Mouse (Mus musculus) ovary, postnatal 14 days (tissue): Measurements from ENCODE around the gene Pde11a.
A peak's percentile ranks its signal among the peaks of the same experiment; 100 is the strongest.
"Not testable (repeated sequence)": the region's sequence is repeated elsewhere in the genome, so short reads cannot be mapped to it uniquely, and the experiment has no call there.

Source experiments
- DNase-seq: peaks from one replicate; pipeline ENCODE4 v3.0.0; 2022; ENCODE audit warnings: low spot score

Pde11a gene

DNA sequence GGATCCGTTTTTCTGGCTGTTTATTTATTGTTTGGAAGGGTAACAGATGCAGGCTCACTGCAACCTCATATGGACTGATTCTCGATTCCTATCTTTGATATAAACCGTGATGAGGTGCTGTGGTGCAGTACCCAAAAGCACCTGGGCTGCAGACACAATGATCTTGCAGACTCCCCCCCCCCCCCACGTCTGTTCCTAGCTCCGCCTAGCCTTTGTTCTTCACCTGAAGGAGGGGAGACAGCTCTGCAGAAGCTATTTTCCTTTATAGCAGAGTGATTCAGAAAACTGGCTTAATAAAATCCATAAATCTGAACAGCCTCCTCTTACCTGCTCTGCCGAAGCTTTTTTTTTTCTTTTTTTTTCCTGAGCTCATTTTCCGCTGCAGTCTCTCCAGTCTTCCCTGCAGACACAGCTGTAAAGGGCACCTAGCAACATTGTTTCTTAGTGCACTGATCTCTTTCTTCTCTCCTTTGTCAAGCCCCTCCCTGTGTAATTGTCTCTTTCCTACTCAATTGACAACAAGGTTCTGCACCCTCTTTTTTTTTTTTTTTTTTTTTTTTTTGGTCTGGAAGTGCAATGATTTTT is 349.7 kb downstream of the Pde11a start:
- DNase-seq: no peak

DNA sequence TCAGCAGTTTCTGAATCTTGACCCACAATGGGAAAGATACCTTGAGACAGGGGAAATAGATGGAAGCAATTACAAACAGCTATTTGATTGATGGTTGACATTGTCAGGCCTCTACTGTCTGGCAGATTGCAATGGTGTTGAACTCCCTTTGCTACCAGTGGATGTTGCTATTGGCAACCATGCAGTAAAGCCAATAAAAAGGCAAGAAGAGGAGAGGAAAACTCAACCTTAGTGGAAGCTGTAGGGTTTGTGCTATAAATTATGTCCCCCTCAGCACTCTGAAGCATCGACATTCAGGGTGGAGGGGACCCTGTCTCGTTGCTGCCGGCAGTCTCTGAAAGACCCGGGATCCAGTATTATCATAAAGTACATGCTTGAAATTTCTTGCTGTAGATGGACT is 350.2 kb downstream of the Pde11a start:
- DNase-seq: no peak

DNA sequence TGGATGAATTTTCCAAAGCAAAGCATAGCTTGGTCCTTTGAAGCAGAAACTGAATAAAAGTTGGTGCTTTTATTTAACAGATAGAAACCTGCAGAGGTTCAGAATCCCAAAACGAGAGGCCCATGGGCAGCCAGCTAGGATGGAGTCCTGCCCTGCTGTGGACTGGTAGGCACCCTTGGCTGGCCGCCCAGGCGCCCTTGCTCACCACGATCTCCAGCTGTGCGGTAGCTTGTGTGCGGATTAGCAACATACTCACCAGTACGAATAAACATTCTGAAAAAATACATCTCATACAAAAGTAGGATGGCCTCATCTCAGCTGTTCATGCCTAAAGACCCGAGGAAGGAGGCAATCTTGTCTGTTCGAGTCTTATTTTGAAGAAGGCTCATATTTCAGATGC is 350.8 kb downstream of the Pde11a start:
- no peak for DNase-seq

DNA sequence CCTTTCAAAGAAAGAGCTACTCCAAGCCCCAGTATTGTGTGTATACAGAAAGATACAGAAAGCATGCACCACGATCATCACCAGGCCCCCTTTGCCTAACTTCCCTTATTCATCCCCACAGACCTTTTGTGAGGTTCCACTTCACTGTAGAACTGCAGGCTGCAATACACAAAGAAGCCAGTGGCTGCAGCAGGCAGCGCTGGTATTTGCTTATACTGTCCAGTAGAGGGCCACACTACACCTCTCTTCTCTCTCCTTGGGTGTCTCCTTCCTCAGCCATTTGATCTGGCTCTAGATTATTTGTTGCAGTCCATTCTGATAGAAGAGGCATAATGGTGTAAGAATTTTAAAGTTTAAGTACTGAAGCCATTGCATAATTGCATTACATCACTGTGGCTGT is 353.4 kb downstream of the Pde11a start:
- DNase-seq: peak; percentile 38

DNA sequence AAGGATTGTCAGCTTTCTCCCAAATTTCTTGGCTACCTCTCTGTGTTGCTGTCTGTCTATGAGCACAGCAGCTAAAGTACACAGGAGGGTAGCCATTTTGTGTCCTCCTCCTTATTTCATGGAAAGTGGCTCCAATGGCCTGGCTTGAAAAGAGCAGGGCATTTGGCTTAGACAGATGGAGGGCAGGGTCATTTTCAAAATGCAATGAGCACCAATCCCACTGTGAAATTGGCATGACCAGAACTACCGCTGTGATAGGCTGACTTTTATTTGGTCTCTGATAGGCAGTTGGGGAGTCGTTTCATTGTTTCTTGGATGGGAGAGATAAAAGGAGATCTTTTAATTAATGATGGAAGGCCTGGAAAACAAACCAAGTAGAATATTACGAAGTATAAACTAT is 354.7 kb downstream of the Pde11a start:
- no peak for DNase-seq

DNA sequence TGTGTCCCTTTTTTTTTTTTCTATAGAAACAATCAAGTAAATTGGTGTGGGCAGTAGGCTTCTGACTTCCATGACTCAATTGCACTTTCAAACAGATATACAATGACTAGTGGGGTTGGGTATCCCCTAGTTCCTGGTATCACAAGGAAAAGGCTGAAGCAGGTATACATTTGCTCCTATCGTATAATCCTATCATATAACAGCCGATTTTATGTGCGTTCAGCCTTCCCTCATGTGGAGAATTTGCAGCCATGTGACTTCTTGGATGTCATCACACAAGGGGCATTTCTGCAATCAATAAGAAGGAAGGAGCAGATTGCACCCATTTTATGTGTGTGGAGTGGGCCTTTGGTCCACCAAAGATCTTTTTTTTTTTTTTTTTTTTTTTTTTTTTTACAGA is 355.5 kb downstream of the Pde11a start:
- no peak for DNase-seq

DNA sequence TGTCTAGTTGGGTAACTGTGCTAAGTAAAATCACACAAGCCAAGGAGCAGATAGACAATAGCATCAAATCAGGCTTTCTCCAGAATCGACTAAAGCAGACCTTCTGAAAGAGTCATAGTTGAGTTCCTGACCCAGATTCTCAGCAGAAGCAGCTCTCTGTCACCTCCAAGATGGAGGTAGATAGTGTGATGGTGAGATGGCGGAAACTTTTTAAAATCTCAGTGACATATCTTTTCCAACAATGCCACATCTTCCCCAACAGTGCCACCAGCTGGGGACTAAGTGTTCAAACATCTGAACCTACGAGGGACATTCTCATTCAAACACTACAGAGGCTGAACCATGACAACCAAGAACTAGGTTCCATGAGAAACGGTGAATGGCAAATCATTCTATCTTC is 355.9 kb downstream of the Pde11a start:
- DNase-seq: no peak

DNA sequence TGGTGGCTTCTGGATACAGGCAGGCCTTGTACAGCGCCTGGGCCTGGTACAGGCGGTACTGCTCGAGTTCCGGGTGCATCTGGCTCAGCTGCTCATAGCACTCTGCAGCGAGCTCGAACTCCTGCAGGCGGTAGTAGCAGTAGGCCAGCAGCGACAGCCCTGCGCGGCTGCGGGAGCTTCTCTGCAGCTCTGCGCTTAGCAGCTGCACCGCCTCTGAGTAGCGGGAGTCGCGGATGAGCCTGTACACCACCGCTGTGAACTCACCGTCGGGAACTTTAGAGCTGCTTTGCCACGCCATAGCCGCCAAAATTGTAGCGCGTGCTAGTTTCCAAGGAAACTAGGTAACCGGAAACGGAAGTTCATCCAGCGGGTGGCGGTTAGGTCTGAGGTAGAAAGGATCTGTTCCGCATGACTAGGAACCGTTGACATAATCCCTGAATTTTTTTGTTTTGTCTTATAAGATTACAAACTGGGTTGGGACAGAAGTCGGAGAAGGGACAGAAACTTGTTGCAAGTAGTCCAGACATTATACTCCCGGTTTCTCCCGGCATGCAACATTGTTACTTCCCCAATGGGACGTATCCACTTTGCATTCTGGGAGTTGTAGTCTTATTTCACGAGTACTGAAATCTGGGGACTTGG is 357.0 kb downstream of the Pde11a start, which contains the start of gene Ttc30a1:
Gene Ttc30a1, minus strand, starts transcription at position 528 of the 642 bp plus-strand sequence.
- DNase-seq: peak; percentile 63

DNA sequence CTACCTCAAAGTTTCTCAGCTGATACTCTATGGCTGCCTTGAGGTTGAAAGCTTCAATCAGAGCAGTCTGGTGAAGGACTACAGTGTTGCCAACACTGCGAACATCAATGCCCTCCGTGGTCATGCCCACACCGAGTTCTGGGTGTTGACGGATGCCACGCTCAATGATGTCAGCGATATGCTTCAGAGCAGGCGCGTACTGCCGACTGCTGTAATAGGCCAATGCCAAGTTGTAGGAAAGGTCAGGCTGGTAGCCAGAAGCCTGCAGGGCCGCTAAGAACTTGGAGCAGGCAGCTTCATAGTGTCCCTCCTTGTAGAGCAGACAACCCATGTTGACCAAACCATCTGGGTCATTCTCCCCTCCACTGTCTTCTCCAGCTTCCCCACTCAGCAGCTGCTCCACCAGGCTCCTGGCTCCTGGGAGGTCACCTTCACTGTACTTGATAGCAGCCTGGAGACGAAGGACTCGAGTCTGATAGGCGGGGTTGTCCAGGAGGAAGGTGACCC is 357.6 kb downstream of the Pde11a start:
- DNase-seq: not testable (repeated sequence)

DNA sequence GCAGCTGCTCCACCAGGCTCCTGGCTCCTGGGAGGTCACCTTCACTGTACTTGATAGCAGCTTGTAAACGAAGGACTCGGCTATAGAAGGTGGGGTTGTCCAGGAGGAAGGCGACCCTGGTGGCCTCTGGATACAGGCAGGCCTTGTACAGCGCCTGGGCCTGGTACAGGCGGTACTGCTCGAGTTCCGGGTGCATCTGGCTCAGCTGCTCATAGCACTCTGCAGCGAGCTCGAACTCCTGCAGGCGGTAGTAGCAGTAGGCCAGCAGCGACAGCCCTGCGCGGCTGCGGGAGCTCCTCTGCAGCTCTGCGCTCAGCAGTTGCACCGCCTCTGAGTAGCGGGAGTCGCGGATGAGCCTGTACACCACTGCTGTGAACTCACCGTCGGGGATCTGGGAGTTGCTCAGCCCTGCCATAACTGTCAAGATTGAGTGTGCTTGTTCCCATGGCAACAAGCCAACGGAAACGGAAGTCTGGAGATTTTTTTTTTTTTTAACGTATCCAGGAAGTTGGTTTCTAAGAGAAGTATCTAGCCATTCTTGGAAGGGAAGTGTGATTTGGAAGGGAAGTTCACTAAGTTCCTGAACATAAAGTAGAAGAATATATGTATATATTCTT is 360.7 kb downstream of the Pde11a start, which contains the start of gene Ttc30a2:
Gene Ttc30a2, minus strand, starts transcription at position 419 of the 617 bp plus-strand sequence.
- DNase-seq: not testable (repeated sequence)

DNA sequence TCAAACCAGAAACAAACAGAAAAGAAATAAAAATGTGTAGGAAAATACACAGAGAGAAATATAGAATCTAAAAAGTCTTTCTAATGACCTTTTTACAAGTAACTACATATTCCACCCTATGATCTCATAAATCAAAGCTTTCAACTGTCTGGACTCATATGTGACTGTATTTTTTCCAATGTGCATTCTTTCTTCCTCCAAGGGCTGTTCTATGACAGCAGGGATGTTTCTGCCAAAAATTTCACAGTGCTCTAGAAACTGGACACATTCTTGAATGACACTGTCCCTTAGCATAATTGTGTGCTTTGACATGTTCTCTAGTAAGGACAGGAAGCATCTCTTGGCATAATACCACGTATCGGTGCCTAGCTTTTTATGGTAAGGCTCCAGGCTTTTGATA is 362.5 kb downstream of the Pde11a start:
- DNase-seq: not testable (repeated sequence)

DNA sequence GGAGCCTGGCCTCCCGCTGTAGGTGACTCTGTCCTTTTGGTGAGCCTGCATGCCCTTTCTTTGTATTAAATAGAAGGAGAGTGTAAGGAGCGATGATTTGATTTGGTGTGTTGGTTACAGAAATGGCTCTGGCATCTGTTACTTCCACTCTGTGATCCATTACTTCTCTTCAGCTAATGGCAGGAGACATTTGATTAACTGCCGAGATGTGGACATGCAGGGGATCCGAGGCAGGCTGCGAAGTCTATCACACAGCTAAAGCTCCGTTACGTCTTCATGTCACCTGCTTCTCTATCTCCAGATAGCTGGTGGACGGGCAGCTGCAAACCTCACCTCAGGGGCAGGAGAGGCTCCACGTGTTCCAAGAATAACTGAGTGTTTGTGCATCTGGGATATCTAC is 364.4 kb downstream of the Pde11a start:
- DNase-seq: no peak

DNA sequence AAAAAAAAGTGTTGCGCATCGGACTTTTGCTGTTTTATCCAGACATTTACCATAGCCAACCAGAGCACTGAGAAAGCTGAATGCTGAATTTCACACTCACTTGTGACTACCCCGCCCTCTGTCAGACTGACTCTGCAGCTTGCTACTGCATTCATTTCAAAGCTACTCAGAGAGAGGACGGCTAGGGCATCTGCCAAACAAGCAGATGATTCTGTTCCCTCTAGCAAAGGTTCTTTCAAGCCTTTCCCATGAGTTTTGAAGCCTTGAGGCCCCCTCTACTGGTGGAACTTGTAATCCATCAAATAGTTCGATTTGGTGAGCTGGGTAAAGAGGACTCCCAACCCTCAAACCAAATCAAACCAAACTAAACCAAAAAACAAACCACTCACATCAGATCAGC is 373.6 kb downstream of the Pde11a start:
- DNase-seq: peak; percentile 54

DNA sequence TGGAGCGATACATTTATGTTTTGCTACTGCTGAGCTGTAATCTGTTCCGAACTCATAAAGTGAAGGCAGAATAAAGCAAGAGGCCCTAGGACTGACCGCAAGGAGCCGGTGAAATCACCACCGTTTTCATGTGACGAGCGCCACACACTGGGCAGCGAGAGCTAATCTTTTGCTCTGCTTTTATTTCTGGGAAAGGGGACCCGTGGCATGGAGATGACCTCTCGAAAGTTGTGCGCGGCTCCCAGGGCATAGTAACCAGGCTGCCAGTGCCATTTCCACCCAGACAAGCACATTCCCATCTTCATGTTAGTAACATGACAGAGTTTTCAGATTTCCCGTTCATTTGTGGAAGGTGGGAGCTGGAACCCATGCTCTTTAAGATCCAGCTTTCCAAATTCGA is 374.1 kb downstream of the Pde11a start:
- peak; percentile 58 for DNase-seq

DNA sequence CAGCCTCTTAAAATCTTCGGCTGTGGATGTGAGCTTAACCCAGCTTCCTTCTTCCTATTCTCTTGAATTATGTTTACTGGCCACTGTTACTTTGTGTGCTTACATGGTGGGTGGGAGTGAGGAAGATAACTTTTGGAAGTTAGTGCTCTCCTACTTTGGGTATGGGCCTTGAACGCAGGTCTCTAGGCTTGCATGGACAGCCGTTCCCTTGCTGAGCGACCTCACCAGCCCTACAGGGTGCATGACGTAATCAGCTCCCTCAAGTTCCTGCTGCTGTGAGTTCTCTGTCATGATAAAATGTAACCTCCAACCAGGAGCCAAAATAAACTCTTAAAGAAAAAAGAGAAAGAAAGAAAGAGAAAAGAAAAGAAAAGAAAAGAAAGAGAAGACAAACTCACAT is 374.5 kb downstream of the Pde11a start:
- DNase-seq: no peak

DNA sequence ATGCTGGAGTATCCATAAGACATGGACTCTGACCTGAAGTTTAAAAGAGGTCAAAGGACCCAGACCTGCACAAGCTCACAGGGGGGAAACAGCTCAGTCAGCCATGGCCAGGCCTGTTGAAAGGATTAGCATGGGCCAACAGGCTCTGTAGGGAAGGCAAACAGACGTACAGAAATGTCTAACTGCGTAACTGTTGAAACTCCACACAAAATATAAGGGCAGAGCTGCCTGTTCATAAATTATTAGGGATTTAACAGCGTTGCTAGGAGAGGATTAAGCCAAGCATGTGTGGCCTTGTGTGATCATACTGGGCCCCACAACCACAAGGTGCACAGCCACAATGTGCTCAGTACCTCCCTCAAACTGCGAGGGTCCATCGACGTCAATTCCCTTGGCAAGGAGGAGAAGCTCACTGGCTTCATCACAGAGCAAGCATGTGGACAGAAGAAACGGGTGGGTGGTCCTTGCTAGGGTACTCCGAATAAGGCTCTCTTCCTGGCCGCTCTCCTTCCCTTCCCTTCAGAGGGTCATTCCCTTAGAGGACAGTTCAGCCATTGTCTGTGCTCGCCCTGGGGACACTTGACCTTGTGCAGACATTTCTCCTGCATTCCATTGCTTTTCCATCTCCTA is 375.2 kb downstream of the Pde11a start:
- no peak for DNase-seq

DNA sequence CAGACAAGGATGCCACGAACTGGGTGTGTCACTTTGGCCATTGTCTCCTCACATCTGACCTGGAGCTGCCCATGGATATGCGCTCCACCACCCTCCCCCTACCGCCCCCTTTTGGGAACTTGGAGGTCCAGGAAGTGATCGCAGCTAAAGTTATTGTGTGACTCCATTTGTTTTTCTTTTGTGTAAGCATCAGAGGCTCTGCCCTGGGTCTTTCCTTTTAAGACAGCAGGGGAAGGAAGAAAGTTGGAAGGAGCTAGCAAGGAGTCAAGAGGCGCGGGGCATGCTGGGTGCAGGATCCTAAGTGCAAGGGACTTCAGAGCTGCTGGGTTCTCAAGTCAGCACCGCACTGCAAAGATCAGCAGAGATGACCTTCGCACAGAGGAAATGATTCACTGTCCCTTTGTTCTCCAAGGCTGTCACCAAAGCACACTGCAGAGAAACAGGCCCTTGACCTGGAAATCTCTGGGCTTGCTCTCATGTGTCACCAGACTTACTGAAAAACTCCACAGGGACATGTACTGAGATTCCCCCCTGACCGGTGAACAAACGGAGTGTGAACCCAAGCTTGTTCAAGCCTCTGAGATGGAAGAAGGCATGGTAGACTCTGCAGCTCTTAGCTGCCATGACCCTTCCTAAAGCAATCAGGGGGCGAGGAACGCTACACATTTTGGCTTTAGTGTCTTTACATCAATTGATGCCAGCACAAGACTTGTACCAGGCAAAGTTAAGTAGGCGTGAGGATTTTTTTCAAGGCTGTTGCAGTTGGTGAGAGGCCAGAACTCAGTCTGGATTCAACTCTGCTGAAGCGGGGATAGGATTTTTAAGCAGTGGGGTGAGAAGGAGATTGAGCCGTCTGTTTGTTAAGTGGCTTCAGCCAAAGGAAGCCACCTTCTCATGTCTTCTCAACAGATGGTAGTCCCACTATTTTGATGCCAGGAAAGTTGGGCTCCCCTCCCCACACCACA is 377.9 kb downstream of the Pde11a start:
- no peak for DNase-seq

DNA sequence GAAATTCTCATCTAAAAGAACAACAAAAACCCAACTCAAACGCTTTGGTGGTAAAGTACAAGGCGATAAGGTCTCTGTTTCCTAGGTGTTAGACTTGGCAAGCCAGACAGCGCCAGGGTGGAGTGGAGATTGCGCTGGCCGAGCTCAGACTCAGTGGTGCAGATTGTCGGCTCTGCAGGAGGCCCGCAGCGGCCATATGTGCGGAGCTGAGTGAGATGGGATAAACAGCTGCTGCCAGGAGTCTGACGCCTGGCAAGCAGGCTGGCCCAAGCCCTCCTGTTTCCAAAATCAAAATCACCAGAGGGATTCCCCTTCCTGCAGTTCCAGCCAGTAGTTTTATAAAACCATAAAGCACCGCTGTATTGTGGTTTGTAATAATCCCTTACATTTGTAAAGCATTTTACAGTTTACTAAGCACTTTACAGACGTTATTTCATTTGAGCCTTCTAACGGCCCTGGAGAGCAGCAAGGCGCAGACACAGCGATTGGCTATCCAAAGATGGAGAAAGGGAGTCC is 378.7 kb downstream of the Pde11a start:
- no peak for DNase-seq

DNA sequence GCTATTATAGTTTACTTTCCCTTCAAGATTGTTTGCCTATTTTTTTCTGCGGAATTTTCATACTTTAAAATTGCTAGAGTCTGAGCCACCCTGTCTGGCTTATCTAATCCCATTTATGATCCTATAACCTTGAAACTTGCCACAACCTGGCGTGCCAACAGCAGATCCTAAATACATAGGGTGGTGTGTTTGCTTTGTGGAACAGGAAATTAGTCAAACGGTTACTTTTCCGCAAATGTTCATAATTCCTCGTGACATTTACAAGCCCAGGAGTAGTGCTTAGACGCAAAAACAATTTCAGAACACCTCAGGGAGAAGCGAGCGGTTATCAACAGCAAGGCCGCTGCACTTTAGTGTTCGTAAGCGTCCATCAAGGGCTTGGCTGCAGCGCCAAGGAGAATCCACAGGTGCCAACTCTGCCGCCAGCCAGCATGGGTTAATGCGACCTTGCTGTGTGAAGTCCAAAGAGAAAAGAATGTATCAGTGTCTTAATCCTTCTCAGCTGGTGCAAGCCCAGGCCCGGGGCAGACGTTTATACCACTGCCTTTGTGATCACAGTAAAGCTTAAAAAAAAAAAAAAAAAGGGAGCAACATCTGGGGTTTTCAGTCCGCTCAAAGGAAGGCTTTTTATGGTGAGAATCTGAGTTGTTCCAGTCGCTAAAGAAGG is 379.3 kb downstream of the Pde11a start:
- no peak for DNase-seq

DNA sequence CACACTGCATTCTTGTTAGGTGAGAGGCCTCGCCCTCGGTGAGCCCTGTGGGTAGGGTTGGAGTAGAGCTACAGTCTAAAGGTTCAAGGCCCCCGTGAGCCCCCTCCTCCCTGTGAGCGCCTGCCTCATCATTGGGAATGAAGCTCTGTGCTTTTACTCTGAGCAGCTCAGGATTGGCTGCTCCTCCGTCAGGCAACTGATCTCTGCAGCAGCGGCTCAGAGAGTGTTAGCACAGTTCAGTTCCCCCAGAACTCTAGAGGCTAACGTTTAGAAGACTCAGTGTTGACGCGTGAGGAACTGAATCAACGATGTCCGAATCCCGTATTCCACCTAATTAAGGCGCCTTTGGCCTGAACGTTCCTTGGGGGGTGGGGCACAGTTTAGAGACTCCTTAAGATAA is 382.9 kb downstream of the Pde11a start:
- no peak for DNase-seq

DNA sequence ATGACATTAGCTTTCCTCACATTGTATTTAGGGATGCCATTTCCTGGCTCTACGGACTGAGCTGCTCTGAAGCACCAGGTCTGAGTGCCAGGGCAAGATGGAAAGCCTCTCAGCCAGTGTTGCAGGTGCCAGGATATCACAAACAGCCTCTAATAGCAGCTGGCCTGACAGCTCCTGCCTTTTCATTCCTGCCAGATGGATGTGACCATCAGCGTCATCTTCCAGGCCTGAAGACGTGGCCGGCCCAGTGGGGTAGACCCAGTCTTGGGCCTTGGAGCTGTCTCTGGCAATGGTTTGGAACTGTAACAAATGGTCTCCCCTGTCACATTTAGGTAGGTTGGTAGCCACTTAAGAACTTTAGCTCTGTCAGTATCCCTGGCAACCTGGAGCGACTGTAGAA is 385.3 kb downstream of the Pde11a start:
- DNase-seq: no peak
